Mouse (Mus musculus): ENCODE measurements around the gene Ccna1.

Ccna1 gene

DNA sequence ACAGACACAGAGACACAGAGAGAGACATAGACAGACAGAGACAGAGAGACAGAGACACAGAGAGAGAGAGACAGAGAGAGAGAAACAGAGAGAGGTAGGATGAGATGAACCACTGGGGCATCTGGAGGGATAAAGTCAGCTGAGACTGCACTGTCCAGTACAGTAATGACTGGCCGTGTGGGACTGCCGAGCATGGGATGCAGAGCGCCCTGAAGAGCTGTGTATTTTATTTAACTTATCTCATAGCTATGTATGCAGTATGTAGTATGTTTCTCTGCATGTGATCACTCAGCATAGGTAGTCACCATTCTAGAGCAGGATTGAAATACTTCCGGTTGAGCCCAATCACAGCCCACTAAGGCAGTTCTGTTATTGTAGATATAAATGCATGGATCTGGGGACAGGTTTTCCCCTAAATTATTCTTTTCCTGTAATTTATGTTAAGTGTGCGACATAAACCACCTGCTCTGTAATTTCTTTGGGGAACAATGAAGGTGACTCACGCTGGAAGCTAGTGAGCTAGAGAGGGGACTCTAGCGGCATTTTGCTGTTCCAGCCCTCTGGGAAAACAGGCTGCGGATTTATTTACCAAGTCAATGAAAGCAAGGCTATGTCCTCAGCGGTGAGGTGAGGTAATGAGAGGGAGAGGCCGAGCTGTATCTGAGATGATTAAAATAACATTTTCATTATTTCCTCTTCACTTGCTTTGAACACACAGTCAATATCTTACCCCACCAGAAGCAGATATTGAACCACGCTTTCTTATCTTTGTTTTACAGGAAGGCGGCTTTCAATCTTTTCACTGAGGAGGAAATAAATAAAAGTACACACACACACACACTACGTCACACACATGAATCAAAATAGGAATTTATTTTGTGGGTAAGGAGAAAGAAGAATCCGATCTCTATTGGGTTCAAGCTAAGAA lies 10.7 kb upstream of the Ccna1 start:
- no peak for DNase-seq (ENCODE audit: low spot score)

DNA sequence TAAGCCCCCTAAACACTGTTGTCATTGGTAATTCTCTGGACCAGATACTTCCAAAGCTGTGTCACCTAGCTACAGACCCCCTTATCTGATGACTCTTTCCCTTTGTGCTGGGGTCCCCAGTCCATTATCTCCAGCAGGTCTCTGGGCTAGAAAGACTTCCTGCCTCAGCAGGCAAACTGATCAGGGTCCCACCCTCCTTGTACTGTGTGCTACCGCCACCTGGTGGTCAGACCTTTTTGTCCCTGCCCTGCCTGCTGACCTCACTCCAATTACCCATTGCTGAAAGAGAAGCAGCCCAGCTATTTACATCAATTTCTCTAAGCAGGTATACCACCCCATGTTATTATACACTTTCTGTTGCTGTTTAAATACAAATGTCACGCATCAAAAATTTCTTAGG lies 9.1 kb upstream of the Ccna1 start:
- DNase-seq (ENCODE audit: low spot score): peak; percentile 31

GRCm38 (mm10) chr3:55062653-55063052 lies 7.4 kb upstream of the Ccna1 start:
- no peak for DNase-seq (ENCODE audit: low spot score)

GRCm38 (mm10) chr3:55056376-55056775 lies 1.1 kb upstream of the Ccna1 start:
- DNase-seq (ENCODE audit: low spot score): no peak

DNA sequence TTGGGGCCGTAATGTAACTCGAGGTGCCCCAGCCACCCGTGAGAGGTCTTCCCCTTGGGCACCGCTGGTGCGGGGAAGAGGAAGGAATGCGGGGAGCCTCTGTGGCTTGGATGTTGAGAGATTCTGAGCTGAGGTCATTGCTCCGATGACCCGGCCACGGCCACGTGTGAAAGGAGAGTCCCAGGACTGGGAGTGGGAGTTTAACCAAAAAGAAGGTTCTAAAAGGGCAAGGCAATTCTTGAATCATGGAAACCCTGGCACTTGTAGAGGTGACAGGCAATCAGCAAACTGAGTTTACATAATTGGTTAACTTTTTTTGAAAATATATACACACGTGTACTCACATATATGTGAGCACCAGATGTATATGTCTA lies 433 bp upstream of the Ccna1 start:
- DNase-seq (ENCODE audit: low spot score): no peak

DNA sequence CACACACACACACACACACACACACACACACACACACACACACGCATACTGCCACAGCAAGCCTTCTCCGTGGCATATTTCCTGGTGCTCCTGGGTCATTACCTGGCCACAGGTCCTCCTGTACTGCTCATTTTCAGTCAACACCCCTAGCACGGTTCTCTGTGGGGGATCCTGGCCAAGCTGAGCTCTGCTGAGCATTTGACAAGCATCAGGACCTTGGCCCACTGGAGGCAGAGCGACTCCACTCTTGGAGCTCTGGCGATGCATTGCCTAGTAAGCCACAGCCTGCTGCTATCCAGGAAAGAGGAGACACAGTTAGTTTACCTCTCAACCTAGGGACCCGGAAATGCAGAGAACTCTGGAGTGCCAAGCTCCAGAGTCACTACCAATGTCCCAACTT lies 1.1 kb downstream of the Ccna1 start:
- DNase-seq (ENCODE audit: low spot score): no peak

DNA sequence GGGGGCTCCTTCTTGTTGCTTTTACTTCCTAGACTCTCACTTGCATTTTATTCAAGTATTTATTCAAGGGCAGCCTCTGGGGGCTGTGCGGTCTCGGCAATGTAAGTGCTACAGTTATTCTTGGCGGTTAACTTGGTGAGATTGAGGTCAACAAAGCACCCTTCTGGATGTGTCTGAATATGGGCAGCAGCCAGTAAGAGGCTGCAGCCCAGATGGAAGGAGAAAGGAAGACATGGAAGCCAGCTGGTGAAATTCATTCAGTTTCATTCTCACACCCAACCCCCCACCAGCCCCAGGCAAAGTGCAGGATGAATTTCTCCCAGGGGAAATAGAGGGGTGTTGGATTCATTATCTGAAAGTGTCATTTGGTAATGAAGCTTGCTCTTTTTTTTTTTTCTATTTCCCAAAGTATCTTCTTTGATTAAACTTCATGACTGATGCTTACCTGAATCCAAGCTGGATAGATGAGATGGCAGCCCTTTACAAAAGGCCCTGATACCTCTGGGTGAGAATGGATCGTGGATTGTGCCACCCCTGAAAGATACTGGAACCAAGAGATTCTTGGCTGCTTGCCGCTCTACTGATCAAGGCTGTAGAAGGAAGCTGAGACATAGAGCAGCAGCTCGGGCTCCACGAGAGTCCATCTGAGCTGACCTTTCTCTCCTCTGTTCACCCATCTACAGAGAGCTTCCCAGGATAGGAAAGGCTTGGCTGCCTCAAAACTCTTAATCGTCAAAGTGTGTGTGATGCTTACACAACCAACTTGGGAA lies 10.5 kb downstream of the Ccna1 start:
- no peak for DNase-seq (ENCODE audit: low spot score)

- DNase-seq (ENCODE audit: low spot score): no peak
Observed at GRCm38 (mm10) chr3:55037608-55038007, 17.7 kb downstream of the Ccna1 start.

GRCm38 (mm10) chr3:55027271-55027840 lies 27.9 kb downstream of the Ccna1 start:
- DNase-seq (ENCODE audit: low spot score): no peak

DNA sequence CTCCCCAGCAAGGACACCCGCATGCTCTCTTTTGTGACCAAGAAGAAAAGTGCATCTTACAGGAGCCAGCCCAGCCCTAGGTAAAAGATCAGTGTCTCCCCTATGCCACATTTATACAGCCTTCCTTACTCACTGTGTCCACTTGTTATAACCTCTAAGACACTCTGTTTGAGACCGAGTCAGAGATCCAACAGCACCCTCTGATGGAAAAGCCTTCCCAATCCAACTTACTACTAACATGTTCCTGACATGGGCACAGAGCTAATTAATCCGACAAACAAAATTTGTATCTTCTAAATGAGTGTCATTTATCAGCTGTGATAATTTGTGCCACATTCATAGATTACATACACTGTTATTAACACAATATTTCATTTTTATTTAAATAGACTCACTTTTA lies 29.8 kb downstream of the Ccna1 start:
- DNase-seq (ENCODE audit: low spot score): no peak

GRCm38 (mm10) chr3:55023347-55023746 lies 32.0 kb downstream of the Ccna1 start:
- no peak for DNase-seq (ENCODE audit: low spot score)

- no peak for DNase-seq (ENCODE audit: low spot score)
Observed at GRCm38 (mm10) chr3:55022247-55022646, 33.1 kb downstream of the Ccna1 start.

- DNase-seq (ENCODE audit: low spot score): no peak
Observed at GRCm38 (mm10) chr3:55012536-55012935, 42.8 kb downstream of the Ccna1 start.

GRCm38 (mm10) chr3:55011681-55012080 lies 43.6 kb downstream of the Ccna1 start:
- no peak for DNase-seq (ENCODE audit: low spot score)

DNA sequence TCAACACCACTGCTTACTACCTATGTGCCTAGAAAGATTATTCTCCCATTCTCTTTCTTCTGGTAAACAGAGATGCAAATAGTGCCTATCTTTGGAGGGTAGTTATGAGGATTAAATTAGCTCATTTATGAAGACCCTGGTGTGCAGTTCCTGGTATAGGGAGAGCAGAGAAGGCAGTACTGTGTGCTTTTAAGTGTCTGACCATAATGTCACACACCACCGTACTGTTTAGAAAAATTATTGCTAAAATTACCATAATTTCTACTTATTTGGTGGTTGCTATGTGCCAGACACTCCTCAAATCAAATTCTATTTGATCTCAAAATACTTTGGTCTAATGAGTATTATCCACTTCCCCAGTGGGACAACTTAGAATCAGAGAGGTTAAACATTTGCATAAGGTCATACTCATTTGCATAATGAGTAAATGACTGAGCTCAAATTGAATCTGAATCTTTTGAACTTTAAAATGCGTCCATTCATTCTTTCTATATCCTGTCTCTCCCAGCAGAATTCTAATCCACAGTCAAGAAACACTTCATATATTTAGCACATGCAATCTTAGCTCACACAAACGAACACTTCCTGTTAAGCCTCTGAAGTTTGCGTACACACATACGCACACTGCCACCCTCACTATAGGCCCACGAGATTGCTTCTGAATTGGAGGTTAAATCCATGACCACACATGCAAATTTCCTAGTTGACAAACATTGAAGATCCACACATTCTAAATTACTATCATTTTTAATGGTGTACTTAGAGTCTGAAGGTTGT lies 46.1 kb downstream of the Ccna1 start:
- DNase-seq (ENCODE audit: low spot score): no peak

GRCm38 (mm10) chr3:55004036-55004435 lies 51.3 kb downstream of the Ccna1 start:
- DNase-seq (ENCODE audit: low spot score): no peak

- DNase-seq (ENCODE audit: low spot score): no peak
Observed at GRCm38 (mm10) chr3:55001677-55002076, 53.6 kb downstream of the Ccna1 start.

Data from testis, postnatal 14 days (tissue).